Mouse (Mus musculus): Measurements from ENCODE around the gene Spag8.

GRCm38 (mm10) chr4:43675608-43676007, 22.2 kb upstream of the Spag8 start:
- TF ChIP-seq CTCF (IDR thresholded peaks at IDR 0.05; ENCODE audit: extremely low read depth, insufficient read depth, insufficient read length, insufficient replicate concordance) (no peak), POLR2A (IDR thresholded peaks at IDR 0.05; ENCODE audit: low read depth, low read length) (no peak)

Data from spleen, adult 2 months (tissue).